Mouse (Mus musculus) heart, embryonic 15.5 days (tissue): ENCODE measurements at regions not wholly inside any gene's neighbourhood (a gene's known extent, or its start where the extent isn't known, plus 50 kb on each side); places are given as distances from the start of the nearest gene placed in this dataset.

Experiments
- ATAC-seq: fragments of 200-750 bp; cut with Nextera tagmentation; replicated peaks from 2 replicates; pipeline ENCODE4 v1.8.0; 2017; ENCODE audit warnings: low read depth, moderate TSS enrichment; ENCODE audit not compliant: insufficient number of reproducible peaks, insufficient read depth, low FRiP score
- H3K27ac ChIP-seq: fragments of 300-500 bp; sonication (generic); 2 replicates; pipeline ENCODE4 v1.5.1; 2015; ENCODE audit warnings: mild to moderate bottlenecking, inconsistent platforms
- H3K27me3 ChIP-seq: fragments of 300-500 bp; sonication (generic); 2 replicates; pipeline ENCODE4 v1.6.1; 2015; ENCODE audit warnings: inconsistent platforms
- H3K36me3 ChIP-seq: fragments of 300-500 bp; sonication (generic); 2 replicates; pipeline ENCODE4 v1.6.1; 2015; ENCODE audit warnings: mild to moderate bottlenecking, inconsistent platforms
- H3K4me1 ChIP-seq: fragments of 300-500 bp; sonication (generic); replicated peaks from 2 replicates; pipeline ENCODE4 v1.6.1; 2015; ENCODE audit warnings: inconsistent platforms
- H3K4me2 ChIP-seq: fragments of 300-500 bp; sonication (generic); 2 replicates; pipeline ENCODE4 v1.6.1; 2015; ENCODE audit warnings: inconsistent platforms, mild to moderate bottlenecking, moderate library complexity
- H3K4me3 ChIP-seq: fragments of 300-500 bp; sonication (generic); 2 replicates; pipeline ENCODE4 v1.5.1; 2015; ENCODE audit warnings: mild to moderate bottlenecking, inconsistent platforms
- H3K9ac ChIP-seq: fragments of 300-500 bp; sonication (generic); 2 replicates; pipeline ENCODE4 v1.6.1; 2015; ENCODE audit warnings: mild to moderate bottlenecking, inconsistent platforms
- H3K9me3 ChIP-seq: fragments of 300-500 bp; sonication (generic); replicated peaks from 2 replicates; pipeline ENCODE4 v1.6.1; 2016; ENCODE audit warnings: inconsistent platforms
- WGBS: fragments of 180-500 bp; shearing (Covaris S2); methylation state at CpG from one replicate; pipeline ENCODE4 v1.1.7; 2015; ENCODE audit warnings: mixed read lengths; 5-methylcytosine and 5-hydroxymethylcytosine counted together

GRCm38 (mm10) chr8:11947766-11948165, 107.5 kb downstream of the Tex29 start:
- no peak overlapping the region for H3K4me3 ChIP-seq
- ATAC-seq = no peak
- no peaks in the 10 kb centered on the region for H3K9me3 ChIP-seq
- no peaks in the 10 kb centered on the region for H3K27me3 ChIP-seq
- no peak overlapping the region for H3K9ac ChIP-seq
- no peak overlapping the region for H3K4me2 ChIP-seq
- 80% methylated on average over 8 of the region's 8 CpGs for WGBS
- H3K36me3 ChIP-seq = no peaks in the 10 kb centered on the region
- H3K27ac ChIP-seq = no peak overlapping the region
- no peaks in the 10 kb centered on the region for H3K4me1 ChIP-seq

GRCm38 (mm10) chr8:11956268-11956667, 116.0 kb downstream of the Tex29 start:
- H3K9me3 ChIP-seq = no peaks in the 10 kb centered on the region
- H3K4me3 ChIP-seq = no peak overlapping the region
- no peak for ATAC-seq
- 20% methylated on average over 7 of the region's 7 CpGs for WGBS
- H3K27me3 ChIP-seq = peaks cover 22% of the 10 kb centered on the region; the same call in 1 of the 2 replicates
- H3K4me1 ChIP-seq = no peaks in the 10 kb centered on the region
- H3K36me3 ChIP-seq = no peaks in the 10 kb centered on the region
- no peak overlapping the region for H3K4me2 ChIP-seq
- H3K27ac ChIP-seq = no peak overlapping the region
- H3K9ac ChIP-seq = no peak overlapping the region

GRCm38 (mm10) chr8:11957046-11957783, 116.9 kb downstream of the Tex29 start:
- H3K27me3 ChIP-seq = peaks cover 22% of the 10 kb centered on the region; the same call in 1 of the 2 replicates
- no peaks in the 10 kb centered on the region for H3K36me3 ChIP-seq
- no peaks in the 10 kb centered on the region for H3K4me1 ChIP-seq
- no peak overlapping the region for H3K27ac ChIP-seq
- 65% methylated on average over 7 of the region's 7 CpGs for WGBS
- H3K9me3 ChIP-seq = no peaks in the 10 kb centered on the region
- H3K4me3 ChIP-seq = no peak overlapping the region
- no peak; the same call in 1 of the 2 replicates for ATAC-seq
- no peak overlapping the region for H3K4me2 ChIP-seq
- no peak overlapping the region for H3K9ac ChIP-seq

GRCm38 (mm10) chr8:11958176-11958575, 117.9 kb downstream of the Tex29 start:
- Histone ChIP-seq H3K27me3 (peaks cover 22% of the 10 kb centered on the region; the same call in 1 of the 2 replicates), H3K27ac (no peak overlapping the region), H3K36me3 (no peaks in the 10 kb centered on the region), H3K4me1 (no peaks in the 10 kb centered on the region), H3K4me2 (no peak overlapping the region), H3K4me3 (no peak overlapping the region), H3K9me3 (no peaks in the 10 kb centered on the region), H3K9ac (no peak overlapping the region)
- 50% methylated on average over 5 of the region's 5 CpGs for WGBS
- ATAC-seq = no peak

- 75% methylated on average over 4 of the region's 4 CpGs for WGBS
- ATAC-seq = no peak
- Histone ChIP-seq H3K4me2 (no peak overlapping the region), H3K9me3 (no peaks in the 10 kb centered on the region), H3K27ac (no peak overlapping the region), H3K36me3 (no peaks in the 10 kb centered on the region), H3K27me3 (peaks cover 22% of the 10 kb centered on the region; the same call in 1 of the 2 replicates), H3K4me1 (no peaks in the 10 kb centered on the region), H3K9ac (no peak overlapping the region), H3K4me3 (no peak overlapping the region)
Measured at GRCm38 (mm10) chr8:11959466-11959865, 119.2 kb downstream of the Tex29 start.

- H3K4me1 ChIP-seq = no peaks in the 10 kb centered on the region
- H3K4me3 ChIP-seq = no peak overlapping the region
- ATAC-seq = no peak
- no peak overlapping the region for H3K4me2 ChIP-seq
- H3K27me3 ChIP-seq = no peaks in the 10 kb centered on the region
- H3K9me3 ChIP-seq = no peaks in the 10 kb centered on the region
- no peak overlapping the region for H3K27ac ChIP-seq
- H3K9ac ChIP-seq = no peak overlapping the region
- 71% methylated on average over 1 of the region's 1 CpGs for WGBS
- no peaks in the 10 kb centered on the region for H3K36me3 ChIP-seq
Measured at GRCm38 (mm10) chr8:11963575-11963974, 123.3 kb downstream of the Tex29 start.

GRCm38 (mm10) chr8:11967670-11968069, 127.4 kb downstream of the Tex29 start:
- no peaks in the 10 kb centered on the region for H3K36me3 ChIP-seq
- WGBS = 84% methylated on average over 7 of the region's 7 CpGs
- no peak for ATAC-seq
- 0 out of 2 replicates have a peak, but pooled peaks cover 3% of the 10 kb centered on the region for H3K27me3 ChIP-seq
- no peak overlapping the region for H3K4me2 ChIP-seq
- no peak overlapping the region for H3K4me3 ChIP-seq
- H3K27ac ChIP-seq = no peak overlapping the region
- no peaks in the 10 kb centered on the region for H3K4me1 ChIP-seq
- H3K9ac ChIP-seq = no peak overlapping the region
- H3K9me3 ChIP-seq = no peaks in the 10 kb centered on the region

GRCm38 (mm10) chr8:11970515-11970914, 130.2 kb downstream of the Tex29 start:
- H3K4me2 ChIP-seq = no peak overlapping the region
- H3K36me3 ChIP-seq = no peaks in the 10 kb centered on the region
- 81% methylated on average over 9 of the region's 9 CpGs for WGBS
- H3K9ac ChIP-seq = no peak overlapping the region
- H3K4me3 ChIP-seq = no peak overlapping the region
- no peak for ATAC-seq
- H3K9me3 ChIP-seq = no peaks in the 10 kb centered on the region
- H3K27me3 ChIP-seq = peaks cover 9% of the 10 kb centered on the region; the same call in 1 of the 2 replicates
- no peak overlapping the region for H3K27ac ChIP-seq
- 0 out of 2 replicates have a peak, but pooled peaks cover 3% of the 10 kb centered on the region for H3K4me1 ChIP-seq

GRCm38 (mm10) chr8:11973436-11973835, 133.2 kb downstream of the Tex29 start:
- ATAC-seq = no peak
- Histone ChIP-seq H3K4me2 (no peak overlapping the region), H3K36me3 (no peaks in the 10 kb centered on the region), H3K27me3 (peaks cover 9% of the 10 kb centered on the region; the same call in 1 of the 2 replicates), H3K9ac (no peak overlapping the region), H3K4me3 (no peak overlapping the region), H3K27ac (no peak overlapping the region), H3K9me3 (no peaks in the 10 kb centered on the region), H3K4me1 (0 out of 2 replicates have a peak, but pooled peaks cover 3% of the 10 kb centered on the region)
- 65% methylated on average over 10 of the region's 10 CpGs for WGBS

GRCm38 (mm10) chr8:11977121-11977520, 136.8 kb downstream of the Tex29 start:
- Histone ChIP-seq H3K4me1 (0 out of 2 replicates have a peak, but pooled peaks cover 3% of the 10 kb centered on the region), H3K4me3 (no peak overlapping the region), H3K4me2 (no peak overlapping the region), H3K36me3 (no peaks in the 10 kb centered on the region), H3K9ac (no peak overlapping the region), H3K9me3 (no peaks in the 10 kb centered on the region), H3K27me3 (peaks cover 12% of the 10 kb centered on the region; the same call in 1 of the 2 replicates), H3K27ac (no peak overlapping the region)
- no peak for ATAC-seq
- 82% methylated on average over 9 of the region's 9 CpGs for WGBS

- Histone ChIP-seq H3K4me1 (no peaks in the 10 kb centered on the region), H3K27ac (no peak overlapping the region), H3K9ac (no peak overlapping the region), H3K9me3 (no peaks in the 10 kb centered on the region), H3K27me3 (0 out of 2 replicates have a peak, but pooled peaks cover 3% of the 10 kb centered on the region), H3K4me2 (no peak overlapping the region), H3K36me3 (no peaks in the 10 kb centered on the region), H3K4me3 (no peak overlapping the region)
- 27% methylated on average over 1 of the region's 1 CpGs for WGBS
- ATAC-seq = no peak
Measured at GRCm38 (mm10) chr8:11979056-11979455, 138.8 kb downstream of the Tex29 start.

GRCm38 (mm10) chr8:11981458-11981857, 141.2 kb downstream of the Tex29 start:
- Histone ChIP-seq H3K9me3 (no peaks in the 10 kb centered on the region), H3K27me3 (0 out of 2 replicates have a peak, but pooled peaks cover 3% of the 10 kb centered on the region), H3K4me2 (no peak overlapping the region), H3K36me3 (no peaks in the 10 kb centered on the region), H3K27ac (no peak overlapping the region), H3K9ac (no peak overlapping the region), H3K4me3 (no peak overlapping the region), H3K4me1 (no peaks in the 10 kb centered on the region)
- 74% methylated on average over 2 of the region's 2 CpGs for WGBS
- ATAC-seq = no peak
